Mouse (Mus musculus): ENCODE data around the gene 2700081O15Rik. TPM values are rescaled to one million over a fixed set of nuclear protein-coding genes. Genes with fewer than 3 reads are reported as not detected.
A peak's percentile ranks its signal among the peaks of the same experiment; 100 is the strongest.
"Not testable (repeated sequence)": the region's sequence is repeated elsewhere in the genome, so short reads cannot be mapped to it uniquely, and the experiment has no call there.

The 2700081O15Rik gene
- polyA plus RNA-seq, 1 experiment: 1.9 TPM

DNA sequence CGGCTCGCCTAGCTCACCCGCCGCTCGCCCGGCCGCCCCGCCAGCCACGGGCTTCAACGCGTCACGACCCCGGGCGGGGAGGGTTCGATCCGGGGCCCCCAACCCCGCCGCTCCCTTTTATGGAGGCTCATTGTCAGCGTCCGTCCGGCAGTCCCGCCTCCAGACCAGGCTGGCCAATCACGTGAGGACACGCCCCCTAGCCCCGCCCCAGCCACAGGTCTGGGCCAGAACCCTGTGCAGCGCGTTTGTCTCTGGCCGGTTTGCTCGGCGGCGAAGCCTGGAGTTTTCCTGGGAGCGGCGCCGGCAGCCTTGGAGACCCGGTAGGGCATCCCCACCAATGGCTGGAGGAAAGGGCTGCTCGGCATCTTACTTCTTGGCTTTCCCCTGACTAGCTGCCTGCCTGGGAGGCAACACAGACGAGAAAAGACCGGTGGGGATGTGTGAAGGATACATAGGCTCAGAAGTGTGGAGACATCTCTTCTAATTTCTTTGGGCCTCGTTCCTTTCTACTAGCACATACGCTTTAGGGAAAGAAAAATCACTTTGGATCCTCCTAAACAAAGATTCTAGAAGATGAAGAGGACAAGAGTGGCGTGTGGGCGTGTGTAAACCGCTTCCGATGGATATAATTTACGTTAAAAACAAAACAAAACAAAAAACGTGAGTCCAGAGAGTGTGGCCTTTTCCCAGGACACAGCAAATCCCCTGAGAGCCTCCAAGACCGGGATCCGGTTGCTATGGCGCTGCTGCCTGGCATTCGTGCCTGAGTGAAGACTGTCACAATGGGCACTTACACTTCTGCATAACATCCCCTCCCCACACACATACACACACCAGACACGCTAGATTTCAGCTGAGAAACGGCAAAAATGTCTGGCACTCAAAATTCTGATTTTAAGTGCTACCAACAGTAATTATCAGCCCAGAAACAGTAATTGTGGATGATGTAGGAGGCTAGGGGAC, 34.2 kb upstream of the 2700081O15Rik start, which contains the start of gene Spindoc:
Gene Spindoc (minus strand): TSS at position 92 of the 963 bp plus-strand sequence.
- peaks cover 2% of the 10 kb centered on the region; the same call in 1 of the 2 replicates for H3K4me1 ChIP-seq (ENCODE audit: control insufficient read depth, insufficient read depth, low read length)
- H3K27me3 ChIP-seq (ENCODE audit: control insufficient read depth, insufficient read depth, low read length): no peaks in the 10 kb centered on the region
- H3K27ac ChIP-seq (ENCODE audit: control insufficient read depth, insufficient read depth, low read depth, low read length): peak within 1 kb of the TSS; percentile 92
- TF ChIP-seq POLR2A (IDR thresholded peaks at IDR 0.05; ENCODE audit: control insufficient read depth, low read depth, low read length) (peak; percentile 84), CTCF (IDR thresholded peaks at IDR 0.05; ENCODE audit: control insufficient read depth, insufficient read depth, insufficient replicate concordance, low read depth, low read length) (no peak)
- H3K36me3 ChIP-seq (ENCODE audit: control insufficient read depth, insufficient read depth, low read length): no peaks in the 10 kb centered on the region
- H3K4me3 ChIP-seq (ENCODE audit: control insufficient read depth, low read depth, low read length): peak within 1 kb of the TSS; percentile 95

DNA sequence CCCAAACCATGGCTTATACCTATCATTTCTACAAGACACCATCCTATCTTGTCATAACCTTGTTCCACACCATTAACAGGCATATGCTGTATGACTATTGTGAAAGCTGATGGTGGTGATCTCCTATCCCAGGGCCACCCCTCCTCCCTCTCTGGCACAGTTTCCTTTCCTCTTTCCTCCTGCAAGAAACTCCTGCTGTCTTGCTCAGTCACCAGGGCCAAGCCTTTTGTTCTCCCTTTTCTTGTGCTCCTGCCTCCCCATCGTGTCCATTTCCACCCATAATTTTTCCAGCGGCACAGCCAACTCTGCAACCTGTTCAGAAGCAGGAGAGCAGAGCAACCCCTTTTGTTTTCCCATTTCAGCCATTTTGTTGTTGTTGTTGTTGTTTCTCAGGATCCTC, 31.4 kb upstream of the 2700081O15Rik start:
- Histone ChIP-seq H3K27ac (ENCODE audit: control insufficient read depth, insufficient read depth, low read depth, low read length) (no peak overlapping the region), H3K27me3 (ENCODE audit: control insufficient read depth, insufficient read depth, low read length) (no peaks in the 10 kb centered on the region), H3K4me1 (ENCODE audit: control insufficient read depth, insufficient read depth, low read length) (peaks cover 2% of the 10 kb centered on the region; the same call in 1 of the 2 replicates), H3K4me3 (ENCODE audit: control insufficient read depth, low read depth, low read length) (peak overlapping the region; percentile 39; the same call in 1 of the 2 replicates), H3K36me3 (ENCODE audit: control insufficient read depth, insufficient read depth, low read length) (no peaks in the 10 kb centered on the region)
- TF ChIP-seq POLR2A (IDR thresholded peaks at IDR 0.05; ENCODE audit: control insufficient read depth, low read depth, low read length) (no peak), CTCF (IDR thresholded peaks at IDR 0.05; ENCODE audit: control insufficient read depth, insufficient read depth, insufficient replicate concordance, low read depth, low read length) (no peak)

- Histone ChIP-seq H3K4me1 (ENCODE audit: control insufficient read depth, insufficient read depth, low read length) (peaks cover 2% of the 10 kb centered on the region; the same call in 1 of the 2 replicates), H3K36me3 (ENCODE audit: control insufficient read depth, insufficient read depth, low read length) (no peaks in the 10 kb centered on the region), H3K27ac (ENCODE audit: control insufficient read depth, insufficient read depth, low read depth, low read length) (no peak overlapping the region), H3K27me3 (ENCODE audit: control insufficient read depth, insufficient read depth, low read length) (no peaks in the 10 kb centered on the region), H3K4me3 (ENCODE audit: control insufficient read depth, low read depth, low read length) (no peak overlapping the region)
- TF ChIP-seq POLR2A (IDR thresholded peaks at IDR 0.05; ENCODE audit: control insufficient read depth, low read depth, low read length) (no peak), CTCF (IDR thresholded peaks at IDR 0.05; ENCODE audit: control insufficient read depth, insufficient read depth, insufficient replicate concordance, low read depth, low read length) (no peak)
Observed at GRCm38 (mm10) chr19:7388488-7388887, 28.9 kb upstream of the 2700081O15Rik start.

DNA sequence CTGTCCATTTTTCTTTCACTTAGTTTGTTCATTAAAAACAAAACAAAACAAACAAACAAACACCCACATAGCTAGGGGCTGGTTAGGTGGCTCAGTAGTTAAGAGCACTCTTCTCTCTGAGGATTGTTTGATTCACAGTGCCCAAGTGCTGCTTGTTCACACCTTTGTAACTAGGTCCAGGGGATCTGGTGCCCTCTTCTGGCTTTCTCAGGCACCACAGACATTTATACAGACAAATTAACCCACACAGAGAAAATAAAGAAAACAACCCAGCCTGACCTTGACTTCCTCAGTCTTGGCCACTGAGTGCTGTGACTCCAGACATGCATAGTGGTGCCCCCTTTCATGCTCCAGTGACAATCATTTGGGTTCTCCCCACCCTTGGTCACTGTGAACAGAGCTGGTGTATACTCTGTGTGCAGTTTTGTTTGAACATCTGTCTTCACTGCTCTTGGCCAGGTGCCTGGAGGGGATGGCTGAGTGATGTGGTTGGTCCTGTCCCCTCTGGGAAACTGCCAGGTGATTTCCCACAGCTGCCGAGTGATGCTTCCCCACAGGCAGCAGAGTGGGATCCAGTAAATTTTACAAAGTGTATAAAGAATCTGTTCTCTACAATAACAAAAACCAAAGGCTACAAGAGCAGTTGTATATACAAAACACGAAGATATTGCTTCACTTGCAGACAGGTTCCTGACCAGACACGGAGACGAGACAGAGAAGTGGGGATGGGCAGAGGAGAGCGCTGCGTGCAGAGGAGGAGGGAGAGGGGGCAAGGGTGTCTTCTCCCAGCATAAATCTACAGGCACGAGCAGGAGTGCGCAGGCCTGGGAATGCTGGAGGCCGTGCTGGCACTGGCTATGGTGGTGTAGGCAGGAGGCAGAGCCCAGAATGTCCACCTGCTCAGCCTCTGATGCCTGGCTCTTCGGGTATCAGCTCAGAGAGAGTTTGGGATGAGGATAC, 20.3 kb upstream of the 2700081O15Rik start:
- not testable (repeated sequence) for H3K27me3 ChIP-seq (ENCODE audit: control insufficient read depth, insufficient read depth, low read length); H3K4me1 ChIP-seq (ENCODE audit: control insufficient read depth, insufficient read depth, low read length); H3K36me3 ChIP-seq (ENCODE audit: control insufficient read depth, insufficient read depth, low read length); H3K4me3 ChIP-seq (ENCODE audit: control insufficient read depth, low read depth, low read length); H3K27ac ChIP-seq (ENCODE audit: control insufficient read depth, insufficient read depth, low read depth, low read length)

GRCm38 (mm10) chr19:7398898-7399297, 18.5 kb upstream of the 2700081O15Rik start:
- H3K4me1 ChIP-seq (ENCODE audit: control insufficient read depth, insufficient read depth, low read length); H3K27me3 ChIP-seq (ENCODE audit: control insufficient read depth, insufficient read depth, low read length); H3K36me3 ChIP-seq (ENCODE audit: control insufficient read depth, insufficient read depth, low read length); H3K27ac ChIP-seq (ENCODE audit: control insufficient read depth, insufficient read depth, low read depth, low read length); H3K4me3 ChIP-seq (ENCODE audit: control insufficient read depth, low read depth, low read length): not testable (repeated sequence)

DNA sequence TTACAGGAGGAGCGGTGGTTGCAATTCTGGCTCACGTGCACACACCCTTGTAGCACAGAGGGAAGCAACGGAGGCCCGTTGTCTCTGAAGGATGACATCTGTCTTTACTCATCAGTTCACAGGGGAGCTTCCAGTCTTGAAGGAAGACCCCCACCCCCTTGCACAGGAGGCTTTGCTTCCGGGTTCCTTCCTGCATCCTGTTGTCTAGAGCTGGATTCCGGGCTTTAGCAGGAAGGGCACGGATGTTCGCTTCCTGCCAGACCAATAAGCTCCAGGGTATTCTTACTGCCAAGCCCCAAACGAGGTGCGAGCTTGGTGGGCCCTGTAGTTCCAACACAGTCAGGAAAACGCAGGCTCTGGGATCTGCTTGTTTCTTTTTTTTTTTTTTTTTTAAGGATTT, 16.8 kb upstream of the 2700081O15Rik start:
- Histone ChIP-seq H3K4me3 (ENCODE audit: control insufficient read depth, low read depth, low read length) (no peak overlapping the region), H3K4me1 (ENCODE audit: control insufficient read depth, insufficient read depth, low read length) (no peaks in the 10 kb centered on the region; the same call in 1 of the 2 replicates), H3K27me3 (ENCODE audit: control insufficient read depth, insufficient read depth, low read length) (no peaks in the 10 kb centered on the region), H3K36me3 (ENCODE audit: control insufficient read depth, insufficient read depth, low read length) (no peaks in the 10 kb centered on the region), H3K27ac (ENCODE audit: control insufficient read depth, insufficient read depth, low read depth, low read length) (no peak overlapping the region)
- TF ChIP-seq POLR2A (IDR thresholded peaks at IDR 0.05; ENCODE audit: control insufficient read depth, low read depth, low read length) (no peak), CTCF (IDR thresholded peaks at IDR 0.05; ENCODE audit: control insufficient read depth, insufficient read depth, insufficient replicate concordance, low read depth, low read length) (no peak)

DNA sequence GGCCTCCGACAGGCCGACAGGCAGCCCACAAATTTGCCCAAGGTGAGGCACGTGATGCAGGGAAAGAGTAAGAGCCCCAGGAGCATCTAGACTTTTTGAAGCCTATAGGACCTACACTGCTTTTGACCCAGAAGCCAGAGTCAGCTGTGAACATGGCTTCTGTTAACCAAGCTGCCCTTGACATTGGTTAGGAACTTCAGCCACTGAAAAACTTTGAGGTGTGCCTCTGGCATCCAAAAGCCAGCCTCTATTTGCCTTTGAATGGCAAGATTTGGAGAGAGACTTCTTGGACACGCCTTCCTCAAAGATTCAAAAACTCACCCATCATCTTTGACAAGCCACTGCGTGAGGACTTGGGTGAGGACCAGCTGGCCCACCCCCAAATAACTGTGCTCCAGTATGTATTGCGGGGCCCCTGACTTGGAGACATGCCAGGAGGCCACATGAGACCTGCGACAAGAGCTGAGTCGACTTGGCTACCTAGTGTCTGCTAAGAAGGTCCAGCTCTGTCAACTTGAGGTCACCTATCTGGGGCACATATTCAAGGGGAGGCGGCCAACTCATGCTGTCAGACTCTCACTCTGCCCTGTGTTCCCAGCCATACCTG, 12.7 kb upstream of the 2700081O15Rik start:
- H3K4me3 ChIP-seq (ENCODE audit: control insufficient read depth, low read depth, low read length): no peak overlapping the region
- H3K27me3 ChIP-seq (ENCODE audit: control insufficient read depth, insufficient read depth, low read length): no peaks in the 10 kb centered on the region
- no peak overlapping the region for H3K27ac ChIP-seq (ENCODE audit: control insufficient read depth, insufficient read depth, low read depth, low read length)
- H3K36me3 ChIP-seq (ENCODE audit: control insufficient read depth, insufficient read depth, low read length): no peaks in the 10 kb centered on the region
- TF ChIP-seq POLR2A (IDR thresholded peaks at IDR 0.05; ENCODE audit: control insufficient read depth, low read depth, low read length) (no peak), CTCF (IDR thresholded peaks at IDR 0.05; ENCODE audit: control insufficient read depth, insufficient read depth, insufficient replicate concordance, low read depth, low read length) (no peak)
- no peaks in the 10 kb centered on the region; the same call in 1 of the 2 replicates for H3K4me1 ChIP-seq (ENCODE audit: control insufficient read depth, insufficient read depth, low read length)
